Mouse (Mus musculus): ENCODE results near the gene Myog.

- no peak for TF ChIP-seq CTCF (IDR thresholded peaks at IDR 0.05; ENCODE audit: control insufficient read depth, insufficient read depth, insufficient read length)
- TF ChIP-seq MYOD1 (IDR thresholded peaks at IDR 0.05; ENCODE audit: control insufficient read depth, insufficient read length, low read depth): no peak
Observed at GRCm38 (mm10) chr1:134281563-134281962, 8.2 kb upstream of the Myog start.
